Mouse (Mus musculus) small intestine, adult 2 months (tissue): ENCODE results near the gene St7l. TPM values are rescaled to one million over a fixed set of nuclear protein-coding genes. Genes with fewer than 3 reads are reported as not detected.
A peak's percentile ranks its signal among the peaks of the same experiment; 100 is the strongest.

ENCODE experiments used
- H3K27ac ChIP-seq: fragments of 200-500 bp; 2 replicates; pipeline ENCODE4 v1.5.1; 2012; ENCODE audit warnings: low read depth, low read length, control low read depth, inconsistent platforms; ENCODE audit not compliant: insufficient read depth
- H3K27me3 ChIP-seq: fragments of 200-500 bp; 2 replicates; pipeline ENCODE4 v1.6.1; 2012; ENCODE audit warnings: mild to moderate bottlenecking, moderate library complexity, low read length, inconsistent platforms; ENCODE audit not compliant: control insufficient read depth, insufficient read depth
- H3K36me3 ChIP-seq: fragments of 200-500 bp; 2 replicates; pipeline ENCODE4 v1.6.1; 2012; ENCODE audit warnings: mild to moderate bottlenecking, low read length, control low read depth, inconsistent platforms; ENCODE audit not compliant: control insufficient read depth, insufficient read depth
- H3K4me1 ChIP-seq: fragments of 200-500 bp; 2 replicates; pipeline ENCODE4 v1.6.1; 2012; ENCODE audit warnings: low read length, inconsistent platforms, mixed read lengths; ENCODE audit not compliant: control insufficient read depth, insufficient read depth, insufficient read length
- H3K4me3 ChIP-seq: fragments of 200-500 bp; 2 replicates; pipeline ENCODE4 v1.5.1; 2012; ENCODE audit warnings: low read depth, mild to moderate bottlenecking, control low read depth, inconsistent platforms, low read length, moderate library complexity
- CTCF ChIP-seq: fragments of 200-500 bp; IDR thresholded peaks from 2 replicates; pipeline ENCODE4 v1.5.1; 2012; ENCODE audit warnings: low read depth, mild to moderate bottlenecking, control low read depth, inconsistent platforms, low read length, moderate library complexity, mixed read lengths; ENCODE audit not compliant: insufficient replicate concordance, insufficient read length; ENCODE audit errors: extremely low read depth
- POLR2A ChIP-seq: fragments of 200-500 bp; IDR thresholded peaks from 2 replicates; pipeline ENCODE4 v1.6.1; 2012; ENCODE audit warnings: low read depth, mild to moderate bottlenecking, control low read depth, inconsistent platforms, low read length, moderate library complexity
- WGBS: fragments of 180-500 bp; shearing (Covaris S2); methylation state at CpG from one replicate; pipeline ENCODE4 v1.1.7; 2018; 5-methylcytosine and 5-hydroxymethylcytosine counted together
- polyA plus RNA-seq: library from polyadenylated mRNA; depleted of rRNA; stranded (reverse); fragments of >200 nt; gene quantifications from 2 replicates; pipeline ENCODE4 v1.2.3, GENCODE M21; 2012; rRNA removed

Gene St7l
- polyA plus RNA-seq, result 1.8 and 4.6 TPM in 2 replicates

DNA sequence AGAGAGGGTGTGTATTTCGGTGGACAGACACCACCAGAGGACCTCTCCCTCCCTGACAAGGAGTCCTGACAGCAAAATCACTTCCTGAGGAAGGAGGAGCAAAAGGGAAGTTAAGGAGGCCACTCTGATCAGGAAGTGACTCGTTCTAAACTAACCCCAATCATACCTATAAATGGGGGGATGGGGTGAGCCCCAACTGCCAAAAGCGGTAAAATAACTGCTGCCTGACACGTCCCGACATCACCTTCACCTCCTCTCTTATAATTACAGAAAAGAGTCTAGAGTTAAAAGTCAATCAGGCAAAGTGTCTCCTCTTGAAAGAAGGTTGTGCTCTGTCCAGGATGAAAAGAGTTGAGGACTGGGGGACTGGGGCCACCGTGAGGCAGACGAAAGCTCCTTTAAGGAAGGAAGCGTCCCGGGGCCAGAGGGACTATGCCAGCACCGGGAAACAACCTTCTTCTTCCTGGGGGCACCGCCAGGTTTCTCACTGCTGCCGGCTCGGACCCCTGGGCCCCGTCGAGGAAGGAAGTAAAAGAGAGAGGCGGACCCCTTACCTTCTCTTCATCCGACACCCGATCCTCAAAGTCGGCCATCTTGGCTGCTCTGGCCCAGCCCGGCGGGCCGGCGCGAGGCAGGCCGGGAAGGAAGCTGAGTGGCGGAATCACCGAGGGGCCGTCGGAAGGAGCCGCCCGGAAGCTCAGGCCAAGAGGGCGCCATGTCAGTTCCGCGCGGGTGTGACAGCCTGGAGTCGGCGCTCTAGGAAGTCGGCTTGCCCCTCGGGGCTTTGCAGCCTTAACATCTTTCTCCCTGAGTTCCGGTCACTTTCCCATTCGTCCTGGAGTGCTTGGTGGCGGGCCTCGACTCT, at the start of gene St7l, which contains the start of gene Capza1:
Gene St7l, plus strand, starts transcription at position 220 of the 865 bp plus-strand sequence.
Gene Capza1, minus strand, starts transcription at position 720 of the 865 bp plus-strand sequence.
- Histone ChIP-seq H3K27me3 (no peaks in the 10 kb centered on the region), H3K27ac (peak within 1 kb of the TSS; percentile 99), H3K36me3 (peaks cover 8% of the 10 kb centered on the region), H3K4me1 (peaks cover 5% of the 10 kb centered on the region; the same call in 1 of the 2 replicates), H3K4me3 (peak within 1 kb of the TSS; percentile 88)
- WGBS, result under 1% methylated on average over 43 of the region's 43 CpGs
- TF ChIP-seq CTCF, result 0 out of 2 replicates have a peak, but pooled peaks have one; percentile 15
- TF ChIP-seq POLR2A, result peak; percentile 97

DNA sequence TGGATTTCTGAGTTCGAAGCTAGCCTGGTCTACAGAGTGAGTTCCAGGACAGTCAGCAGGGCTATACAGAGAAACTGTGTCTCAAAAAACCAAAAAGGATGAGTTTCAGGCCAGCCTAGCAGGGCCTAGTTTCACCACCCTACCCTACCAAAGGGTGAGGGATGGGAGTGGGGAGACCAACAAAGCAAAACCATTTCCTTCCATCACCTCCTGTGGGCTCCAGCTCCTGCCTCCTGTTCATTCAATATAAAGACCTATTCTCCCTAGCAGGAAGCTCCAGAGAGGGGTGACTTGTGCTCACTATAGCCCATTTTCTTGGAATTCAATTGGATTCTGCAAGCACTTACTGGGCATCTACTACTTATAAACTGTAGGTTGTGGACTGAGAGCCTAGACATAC, 49.1 kb upstream of the St7l start:
- H3K4me3 ChIP-seq, result no peak overlapping the region
- H3K36me3 ChIP-seq, result peaks cover 4% of the 10 kb centered on the region; the same call in 1 of the 2 replicates
- H3K27me3 ChIP-seq, result no peaks in the 10 kb centered on the region
- no peak overlapping the region for H3K27ac ChIP-seq
- 97% methylated on average over 1 of the region's 1 CpGs for WGBS
- H3K4me1 ChIP-seq, result peaks cover 5% of the 10 kb centered on the region; the same call in 1 of the 2 replicates
- TF ChIP-seq CTCF (no peak), POLR2A (no peak)

DNA sequence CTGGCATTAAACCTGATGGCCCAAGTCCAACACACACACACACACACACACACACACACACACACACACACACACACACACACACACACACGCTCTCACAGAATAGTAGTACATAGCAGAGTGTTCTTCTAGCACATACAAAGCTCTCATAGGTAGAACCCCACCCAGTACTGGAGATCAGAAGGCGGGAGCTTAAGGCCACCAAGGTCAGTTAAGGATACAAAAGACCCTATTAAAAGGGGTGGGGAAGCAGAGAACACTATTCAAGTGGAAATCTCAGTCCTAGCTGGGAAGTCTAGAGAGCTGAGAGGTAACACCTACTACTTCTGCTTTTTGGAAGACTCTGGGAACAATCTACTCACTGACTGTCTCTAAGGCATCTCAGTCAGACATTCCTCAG, 48.5 kb upstream of the St7l start:
- peaks cover 4% of the 10 kb centered on the region; the same call in 1 of the 2 replicates for H3K36me3 ChIP-seq
- 84% methylated on average over 2 of the region's 2 CpGs for WGBS
- TF ChIP-seq POLR2A (no peak), CTCF (no peak)
- no peak overlapping the region for H3K4me3 ChIP-seq
- no peak overlapping the region for H3K27ac ChIP-seq
- H3K27me3 ChIP-seq, result no peaks in the 10 kb centered on the region
- peaks cover 5% of the 10 kb centered on the region; the same call in 1 of the 2 replicates for H3K4me1 ChIP-seq

DNA sequence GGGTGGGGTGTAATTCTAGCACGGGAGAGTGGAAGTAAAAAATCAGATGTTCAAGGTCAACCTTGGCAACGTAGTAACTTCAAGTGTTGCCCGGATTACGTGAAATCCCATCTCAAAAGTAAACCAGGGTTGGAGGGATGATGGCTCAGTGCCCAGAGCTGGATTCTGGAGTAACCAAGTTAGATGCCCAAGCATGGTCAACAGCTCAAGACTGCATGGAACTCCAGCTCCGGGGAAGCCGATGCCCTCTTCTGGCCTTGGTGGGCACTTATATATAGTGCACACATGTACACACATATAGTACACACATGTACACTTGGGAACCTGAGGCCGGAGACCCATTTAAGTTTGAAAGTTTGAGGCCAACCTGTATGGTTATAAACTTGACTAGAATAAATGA, 47.7 kb upstream of the St7l start:
- H3K4me1 ChIP-seq, result peaks cover 5% of the 10 kb centered on the region; the same call in 1 of the 2 replicates
- H3K4me3 ChIP-seq, result no peak overlapping the region
- 88% methylated on average over 7 of the region's 7 CpGs for WGBS
- H3K27ac ChIP-seq, result no peak overlapping the region
- TF ChIP-seq POLR2A (no peak), CTCF (no peak)
- H3K36me3 ChIP-seq, result peaks cover 8% of the 10 kb centered on the region
- H3K27me3 ChIP-seq, result no peaks in the 10 kb centered on the region

DNA sequence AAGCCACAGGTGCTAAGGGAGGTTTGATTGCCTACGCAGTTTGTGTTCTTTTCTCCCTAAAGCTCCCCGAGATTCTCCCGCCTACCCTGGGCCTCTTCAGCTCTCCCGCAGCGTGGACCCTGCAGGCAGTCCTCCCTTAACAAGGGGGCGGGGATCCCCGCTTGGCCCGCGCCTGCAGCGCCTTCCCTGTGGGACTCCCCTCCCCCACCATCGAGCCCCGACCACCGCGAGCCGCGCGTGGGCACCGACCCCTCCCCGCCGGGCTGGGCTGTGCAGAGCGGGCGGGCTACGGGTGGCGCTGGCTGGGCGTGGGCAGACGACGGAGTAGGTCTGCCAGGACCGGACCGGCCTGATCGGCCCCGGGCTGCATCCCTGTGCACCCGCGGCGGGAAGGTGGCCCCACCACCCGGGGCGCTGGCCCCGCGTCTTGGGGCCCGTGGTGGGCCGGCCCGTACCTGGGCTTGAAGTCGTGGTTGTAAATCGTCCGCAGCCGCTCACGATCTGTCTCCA, 46.3 kb upstream of the St7l start:
- no peaks in the 10 kb centered on the region for H3K27me3 ChIP-seq
- H3K27ac ChIP-seq, result peak overlapping the region; percentile 84
- WGBS, result under 1% methylated on average over 46 of the region's 46 CpGs
- peaks cover 5% of the 10 kb centered on the region; the same call in 1 of the 2 replicates for H3K4me1 ChIP-seq
- H3K4me3 ChIP-seq, result peak overlapping the region; percentile 89
- peaks cover 11% of the 10 kb centered on the region for H3K36me3 ChIP-seq
- TF ChIP-seq CTCF, result no peak
- no peak for TF ChIP-seq POLR2A

DNA sequence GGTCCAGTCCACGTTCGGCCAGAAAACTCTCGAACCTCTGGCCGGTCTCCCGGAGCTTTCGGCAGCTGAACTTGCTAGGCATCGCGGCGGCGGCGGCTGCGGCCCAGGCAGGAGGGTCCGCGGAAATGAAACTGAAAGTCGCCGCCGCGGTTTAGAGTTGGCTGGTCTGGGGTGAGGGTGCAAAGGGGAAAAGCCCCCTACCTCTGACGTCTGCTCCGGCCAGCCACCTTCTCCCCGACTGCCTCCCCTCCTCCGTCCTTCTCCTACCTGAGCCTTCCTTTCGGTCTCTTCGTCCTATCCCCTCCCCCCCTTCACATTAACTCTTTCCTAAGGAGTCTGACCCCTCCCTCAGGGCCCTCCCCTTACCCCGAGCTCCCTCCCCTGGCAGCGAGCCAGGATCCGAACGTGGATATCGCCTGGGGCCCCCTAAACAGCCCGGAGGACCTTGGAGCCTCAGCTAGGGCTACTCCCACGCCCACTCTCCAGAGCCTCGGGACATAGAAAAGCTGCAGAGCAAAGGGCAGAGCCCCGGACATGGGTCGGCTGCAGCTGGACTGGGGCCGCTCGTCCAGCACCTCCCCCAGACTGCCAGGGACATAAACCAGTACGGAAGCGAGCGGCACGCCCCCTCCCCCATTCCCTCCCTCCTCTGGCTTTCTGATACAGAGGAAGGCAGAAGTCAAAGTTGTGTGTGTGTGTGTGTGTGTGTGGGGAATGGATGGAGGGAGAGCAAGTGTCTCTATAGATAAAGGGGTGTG, 45.6 kb upstream of the St7l start, which contains the start of gene Mov10:
Gene Mov10, minus strand, starts transcription at position 573 of the 758 bp plus-strand sequence.
- no peaks in the 10 kb centered on the region for H3K27me3 ChIP-seq
- peaks cover 12% of the 10 kb centered on the region for H3K36me3 ChIP-seq
- H3K4me3 ChIP-seq, result peak within 1 kb of the TSS; percentile 89
- TF ChIP-seq CTCF (no peak), POLR2A (peak; percentile 36; the same call in 1 of the 2 replicates)
- peak within 1 kb of the TSS; percentile 84 for H3K27ac ChIP-seq
- peaks cover 5% of the 10 kb centered on the region; the same call in 1 of the 2 replicates for H3K4me1 ChIP-seq
- WGBS, result under 1% methylated on average over 40 of the region's 40 CpGs
